Mouse (Mus musculus) intestine, postnatal 0 days (tissue): Measurements from ENCODE around the gene Amhr2. TPM values are rescaled to one million over a fixed set of nuclear protein-coding genes. Genes with fewer than 3 reads are reported as not detected.

Experiments used
- ATAC-seq: fragments of 200-750 bp; cut with Nextera tagmentation; 2 replicates; pipeline ENCODE4 v1.8.0; 2017; ENCODE audit warnings: mild to moderate bottlenecking, moderate TSS enrichment, moderate library complexity
- H3K27ac ChIP-seq: fragments of 300-500 bp; sonication (generic); 2 replicates; pipeline ENCODE4 v1.5.1; 2014; ENCODE audit warnings: mild to moderate bottlenecking, low read depth, low read length, moderate library complexity
- H3K27me3 ChIP-seq: fragments of 300-500 bp; sonication (generic); replicated peaks from 2 replicates; pipeline ENCODE4 v1.6.1; 2014; ENCODE audit warnings: low read length, mixed read lengths; ENCODE audit not compliant: control insufficient read depth, insufficient read depth
- H3K36me3 ChIP-seq: fragments of 300-500 bp; sonication (generic); 2 replicates; pipeline ENCODE4 v1.6.1; 2014; ENCODE audit warnings: mild to moderate bottlenecking, moderate library complexity; ENCODE audit not compliant: control insufficient read depth, insufficient read depth
- H3K4me1 ChIP-seq: fragments of 300-500 bp; sonication (generic); replicated peaks from 2 replicates; pipeline ENCODE4 v1.6.1; 2014; ENCODE audit warnings: antibody characterized with exemption, low read length, mixed read lengths; ENCODE audit not compliant: control insufficient read depth, insufficient read depth
- H3K4me2 ChIP-seq: fragments of 300-500 bp; sonication (generic); replicated peaks from 2 replicates; pipeline ENCODE4 v1.6.1; 2014; ENCODE audit warnings: low read depth, mild to moderate bottlenecking, moderate library complexity
- H3K4me3 ChIP-seq: fragments of 300-500 bp; sonication (generic); 2 replicates; pipeline ENCODE4 v1.5.1; 2014; ENCODE audit warnings: low read depth, low read length
- H3K9ac ChIP-seq: fragments of 300-500 bp; sonication (generic); 2 replicates; pipeline ENCODE4 v1.6.1; 2014; ENCODE audit warnings: mild to moderate bottlenecking, low read depth, low read length
- H3K9me3 ChIP-seq: fragments of 300-500 bp; sonication (generic); 2 replicates; pipeline ENCODE4 v1.6.1; 2016; ENCODE audit warnings: mixed run types; ENCODE audit not compliant: control insufficient read depth
- CTCF ChIP-seq: sonication (generic); IDR thresholded peaks from 2 replicates; pipeline ENCODE4 v1.5.1; 2016; ENCODE audit warnings: low read depth, mild to moderate bottlenecking, control low read depth, antibody characterized with exemption, moderate library complexity
- WGBS: fragments of 180-500 bp; shearing (Covaris S2); extraction: QIAGEN DNeasy Blood & Tissue Kit; methylation state at CpG from one replicate; pipeline ENCODE4 v1.1.7; 2014; 5-methylcytosine and 5-hydroxymethylcytosine counted together
- polyA plus RNA-seq: library from polyadenylated mRNA; unstranded; fragments of >200 nt; fragmentation: Nextera tagmentation; extraction: Ambion mirVana; gene quantifications from 2 replicates; pipeline ENCODE4 v1.2.1, GENCODE M21; 2015

The Amhr2 gene
- polyA plus RNA-seq, 1 experiment from 2014 or later = 0.50 TPM

DNA sequence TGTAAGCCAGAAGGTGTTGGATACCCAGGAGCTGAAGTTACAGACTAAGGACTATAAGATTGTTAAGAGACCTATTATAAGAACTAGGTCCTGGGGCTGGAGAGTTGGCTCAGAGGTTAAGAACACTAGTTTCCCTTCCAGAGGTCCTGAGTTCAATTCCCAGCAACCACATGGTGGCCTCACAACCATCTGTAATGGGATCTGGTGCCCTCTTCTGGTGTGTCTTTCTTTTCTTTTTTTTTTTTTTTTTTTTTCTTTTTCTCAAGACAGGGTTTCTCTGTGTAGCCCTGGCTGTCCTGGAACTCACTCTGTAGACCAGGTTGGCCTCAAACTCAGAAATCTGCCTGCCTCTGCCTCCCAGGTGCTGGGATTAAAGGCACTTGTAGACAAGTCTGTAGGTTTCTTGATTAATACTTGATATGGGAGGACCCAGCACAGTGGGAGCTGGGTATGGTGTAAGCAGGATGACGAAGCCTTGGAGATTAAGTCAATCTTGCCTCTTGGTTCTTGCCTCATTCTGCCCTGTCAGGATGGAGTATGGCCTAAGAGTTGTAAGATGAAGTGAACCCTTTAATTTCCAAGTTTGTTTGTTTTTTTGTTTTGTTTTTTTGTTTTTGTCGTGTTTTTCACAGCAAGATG is 21.4 kb upstream of the Amhr2 start:
- H3K9ac ChIP-seq = no peak overlapping the region
- ATAC-seq = no peak
- no peaks in the 10 kb centered on the region for H3K9me3 ChIP-seq
- no peaks in the 10 kb centered on the region for H3K27me3 ChIP-seq
- peaks cover 36% of the 10 kb centered on the region for H3K36me3 ChIP-seq
- H3K4me1 ChIP-seq = no peaks in the 10 kb centered on the region
- 88% methylated on average over 2 of the region's 2 CpGs for WGBS
- H3K4me3 ChIP-seq = no peak overlapping the region
- H3K27ac ChIP-seq = no peak overlapping the region
- TF ChIP-seq CTCF = 0 out of 2 replicates have a peak, but pooled peaks have one; percentile 11
- H3K4me2 ChIP-seq = no peak overlapping the region

DNA sequence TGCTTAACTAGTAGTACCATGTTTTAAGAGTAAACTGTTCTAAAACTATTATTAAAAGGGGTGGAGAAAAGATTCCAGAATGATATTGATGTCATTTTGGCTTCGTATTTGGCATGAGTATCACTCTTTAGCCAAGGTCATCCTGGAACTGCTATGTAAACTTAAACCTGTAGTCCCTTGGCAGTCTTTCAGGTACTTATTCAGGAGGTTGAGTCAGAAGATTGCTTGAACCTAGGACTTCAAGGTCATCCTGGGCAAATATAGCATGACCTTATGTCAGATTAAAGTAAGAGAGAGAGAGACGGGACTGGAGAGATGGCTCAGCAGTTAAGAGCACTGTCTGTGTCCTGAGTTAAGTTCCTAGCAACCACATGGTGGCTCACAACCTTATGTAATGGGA is 20.5 kb upstream of the Amhr2 start:
- Histone ChIP-seq H3K27ac (no peak overlapping the region), H3K4me2 (no peak overlapping the region), H3K27me3 (no peaks in the 10 kb centered on the region), H3K4me3 (no peak overlapping the region), H3K36me3 (peaks cover 38% of the 10 kb centered on the region), H3K9me3 (no peaks in the 10 kb centered on the region), H3K9ac (no peak overlapping the region), H3K4me1 (no peaks in the 10 kb centered on the region)
- 79% methylated on average over 2 of the region's 2 CpGs for WGBS
- TF ChIP-seq CTCF = peak; percentile 24; the same call in 1 of the 2 replicates
- no peak for ATAC-seq

DNA sequence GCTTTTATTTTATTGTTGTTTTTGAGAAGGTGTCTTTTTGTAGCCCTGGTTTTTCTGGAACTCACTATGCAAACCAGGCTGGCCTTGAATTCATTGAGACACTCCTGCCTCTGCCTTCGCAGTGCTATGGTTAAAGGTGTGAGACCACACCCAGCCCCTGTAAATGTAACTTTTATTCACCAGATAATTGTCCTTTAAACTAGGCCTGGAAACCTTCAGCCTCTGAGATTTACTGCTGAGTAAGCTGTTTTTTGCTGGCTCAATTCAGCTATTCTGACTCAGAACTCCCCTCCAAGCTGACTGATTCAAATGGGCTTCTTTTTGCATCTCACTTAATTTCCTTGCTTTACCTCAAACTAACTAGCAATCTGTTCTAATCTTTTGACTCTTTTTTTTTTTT is 18.2 kb upstream of the Amhr2 start:
- Histone ChIP-seq H3K27me3 (no peaks in the 10 kb centered on the region), H3K27ac (no peak overlapping the region), H3K4me3 (no peak overlapping the region), H3K9ac (no peak overlapping the region), H3K36me3 (peaks cover 58% of the 10 kb centered on the region), H3K4me1 (no peaks in the 10 kb centered on the region), H3K9me3 (no peaks in the 10 kb centered on the region), H3K4me2 (no peak overlapping the region)
- 81% methylated on average over 1 of the region's 1 CpGs for WGBS
- TF ChIP-seq CTCF = no peak
- ATAC-seq = no peak

DNA sequence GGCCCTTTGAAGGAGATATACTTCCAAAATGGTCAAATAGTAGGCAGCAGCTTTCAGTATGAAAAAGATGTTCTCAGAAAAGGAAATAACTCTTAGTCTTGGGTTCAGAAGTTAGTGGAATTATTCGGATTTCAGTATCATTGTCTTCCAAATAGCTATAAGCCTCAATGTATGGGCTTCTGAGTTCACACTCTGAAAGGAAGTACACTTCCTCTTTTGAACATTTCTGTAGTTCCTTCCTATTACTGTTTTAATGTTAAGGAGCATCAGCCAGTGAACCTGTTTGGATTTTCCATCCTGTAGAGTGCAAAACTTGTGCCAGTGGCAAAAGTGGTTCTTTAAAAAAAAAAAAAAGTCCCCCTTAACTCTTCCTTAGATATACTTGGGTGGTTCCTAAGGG is 13.1 kb upstream of the Amhr2 start:
- no peak overlapping the region for H3K9ac ChIP-seq
- 84% methylated on average over 1 of the region's 1 CpGs for WGBS
- no peak for TF ChIP-seq CTCF
- no peak for ATAC-seq
- H3K36me3 ChIP-seq = peaks cover 55% of the 10 kb centered on the region
- H3K9me3 ChIP-seq = no peaks in the 10 kb centered on the region
- no peak overlapping the region for H3K4me2 ChIP-seq
- H3K27ac ChIP-seq = no peak overlapping the region
- H3K4me1 ChIP-seq = no peaks in the 10 kb centered on the region
- no peak overlapping the region for H3K4me3 ChIP-seq
- no peaks in the 10 kb centered on the region for H3K27me3 ChIP-seq

DNA sequence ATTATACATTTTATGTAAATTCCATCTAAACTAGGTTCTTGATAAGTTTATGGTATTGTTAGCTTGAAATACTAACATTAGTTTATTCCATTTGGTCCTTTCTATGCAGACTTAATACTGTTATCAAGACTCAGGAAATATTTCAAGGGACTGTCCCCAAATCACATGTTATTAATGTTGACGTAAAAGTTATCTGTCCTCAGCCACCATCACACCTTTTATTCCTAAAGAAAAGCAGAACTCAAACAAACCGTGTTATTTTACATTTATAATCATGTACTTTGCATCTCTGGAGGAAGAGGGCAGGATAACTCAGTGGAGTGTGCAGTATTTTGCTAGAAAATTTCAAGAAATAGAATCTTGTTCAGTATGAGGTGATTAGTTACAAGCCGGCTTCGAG is 12.0 kb upstream of the Amhr2 start:
- no peaks in the 10 kb centered on the region for H3K4me1 ChIP-seq
- no peak overlapping the region for H3K9ac ChIP-seq
- WGBS = 94% methylated on average over 4 of the region's 4 CpGs
- H3K36me3 ChIP-seq = peaks cover 48% of the 10 kb centered on the region
- no peak overlapping the region for H3K4me3 ChIP-seq
- H3K27me3 ChIP-seq = no peaks in the 10 kb centered on the region
- TF ChIP-seq CTCF = no peak
- ATAC-seq = no peak
- no peak overlapping the region for H3K4me2 ChIP-seq
- no peaks in the 10 kb centered on the region for H3K9me3 ChIP-seq
- no peak overlapping the region for H3K27ac ChIP-seq

DNA sequence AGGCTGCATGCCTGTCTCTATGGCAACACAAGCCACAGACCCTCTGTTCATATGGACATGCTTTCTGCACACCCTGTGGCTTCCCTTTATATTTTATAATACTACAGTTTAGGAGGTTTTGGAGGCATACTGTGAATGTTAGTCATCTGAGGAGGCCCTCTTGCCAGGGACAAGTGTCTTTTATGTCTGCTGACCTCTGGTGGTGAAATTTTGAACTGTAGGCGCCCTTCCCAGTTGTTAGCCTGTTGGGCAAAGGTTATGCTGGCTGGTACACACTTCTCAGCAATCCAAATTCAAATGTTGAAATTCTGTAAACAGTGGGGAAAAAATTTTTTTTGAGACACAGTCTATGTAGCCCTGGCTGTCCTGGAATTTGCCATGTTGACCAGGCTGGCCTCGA is 2.7 kb upstream of the Amhr2 start:
- H3K4me2 ChIP-seq = no peak overlapping the region
- ATAC-seq = no peak
- no peaks in the 10 kb centered on the region for H3K27me3 ChIP-seq
- H3K9me3 ChIP-seq = no peaks in the 10 kb centered on the region
- no peaks in the 10 kb centered on the region for H3K4me1 ChIP-seq
- TF ChIP-seq CTCF = peak; percentile 85
- H3K27ac ChIP-seq = no peak overlapping the region; the same call in 1 of the 2 replicates
- no peak overlapping the region for H3K9ac ChIP-seq
- 47% methylated on average over 2 of the region's 2 CpGs for WGBS
- H3K36me3 ChIP-seq = no peaks in the 10 kb centered on the region
- H3K4me3 ChIP-seq = no peak overlapping the region
